Mouse (Mus musculus): ENCODE results near the gene Sox30. TPM values are rescaled to one million over a fixed set of nuclear protein-coding genes. Genes with fewer than 3 reads are reported as not detected.

The Sox30 gene
- polyA plus RNA-seq, 1 experiment from 2014 or later: not detected

DNA sequence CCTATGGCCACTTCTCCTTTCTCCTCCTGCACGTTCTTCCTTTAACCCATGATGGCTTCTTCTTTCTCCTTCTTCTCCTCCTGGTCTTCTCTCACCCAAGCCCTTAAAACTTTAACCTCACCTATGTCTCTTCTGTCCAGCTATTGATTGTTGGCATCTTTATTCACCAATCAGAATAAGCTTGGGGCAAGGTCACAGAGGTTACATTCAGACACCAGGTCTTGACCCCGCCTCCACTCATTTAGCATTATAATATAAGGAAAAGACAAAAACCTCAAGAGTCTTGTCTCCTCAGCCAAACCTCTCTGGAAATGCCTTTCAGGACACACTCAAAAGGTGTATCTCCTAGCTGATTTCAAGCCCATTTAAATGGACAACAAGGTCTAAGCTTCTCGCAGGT, 11.6 kb upstream of the Sox30 start:
- Histone ChIP-seq H3K4me3 (ENCODE audit: inconsistent target) (no peak overlapping the region), H3K36me3 (ENCODE audit: inconsistent target) (no peaks in the 10 kb centered on the region), H3K27ac (no peak overlapping the region), H3K79me2 (ENCODE audit: inconsistent target) (no peaks in the 10 kb centered on the region)
- WGBS (ENCODE audit: missing documents): 90% methylated on average over 3 of the region's 3 CpGs

DNA sequence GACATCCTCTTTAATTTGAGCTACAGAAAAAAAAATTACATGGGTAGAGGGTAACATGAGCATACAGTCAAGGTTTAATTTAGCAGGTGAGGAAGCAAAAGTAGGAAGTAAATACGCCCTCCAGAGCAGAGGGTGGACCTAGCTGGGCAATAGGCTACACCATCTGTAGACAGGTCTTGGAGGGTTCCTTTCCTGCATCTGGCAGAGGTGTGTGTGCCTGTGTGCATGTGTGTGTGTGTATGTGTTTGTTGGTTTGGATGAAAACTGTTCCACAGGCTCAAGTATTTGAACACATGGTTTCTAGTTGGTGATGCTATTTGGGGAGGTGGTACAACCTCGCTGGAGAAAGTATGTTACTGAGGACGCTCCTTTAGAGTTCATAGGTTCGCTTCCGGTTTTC, 6.5 kb upstream of the Sox30 start:
- Histone ChIP-seq H3K36me3 (ENCODE audit: inconsistent target) (no peaks in the 10 kb centered on the region), H3K27ac (no peak overlapping the region), H3K4me3 (ENCODE audit: inconsistent target) (no peak overlapping the region), H3K79me2 (ENCODE audit: inconsistent target) (no peaks in the 10 kb centered on the region)
- WGBS (ENCODE audit: missing documents): 70% methylated on average over 5 of the region's 5 CpGs

DNA sequence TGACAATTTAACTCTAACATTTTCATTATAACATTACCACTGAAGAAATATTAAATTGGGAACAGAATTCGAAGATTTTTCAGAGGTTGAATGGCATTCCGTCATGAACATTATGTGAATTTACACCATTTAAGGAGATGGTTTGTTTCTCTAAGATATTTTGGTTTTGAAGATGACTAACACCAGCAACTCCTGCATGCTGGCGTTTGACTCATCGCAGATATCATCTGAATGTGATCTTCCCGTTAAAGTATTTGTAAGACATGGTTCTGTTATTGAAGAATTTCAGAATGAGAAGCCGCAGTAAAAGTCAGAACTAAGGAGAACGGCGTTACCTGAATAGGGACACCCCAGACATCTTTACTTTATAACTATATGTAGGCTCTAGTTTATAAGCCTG, 5.6 kb upstream of the Sox30 start:
- Histone ChIP-seq H3K4me3 (ENCODE audit: inconsistent target) (no peak overlapping the region), H3K36me3 (ENCODE audit: inconsistent target) (no peaks in the 10 kb centered on the region), H3K79me2 (ENCODE audit: inconsistent target) (no peaks in the 10 kb centered on the region), H3K27ac (no peak overlapping the region)
- 92% methylated on average over 8 of the region's 8 CpGs for WGBS (ENCODE audit: missing documents)

DNA sequence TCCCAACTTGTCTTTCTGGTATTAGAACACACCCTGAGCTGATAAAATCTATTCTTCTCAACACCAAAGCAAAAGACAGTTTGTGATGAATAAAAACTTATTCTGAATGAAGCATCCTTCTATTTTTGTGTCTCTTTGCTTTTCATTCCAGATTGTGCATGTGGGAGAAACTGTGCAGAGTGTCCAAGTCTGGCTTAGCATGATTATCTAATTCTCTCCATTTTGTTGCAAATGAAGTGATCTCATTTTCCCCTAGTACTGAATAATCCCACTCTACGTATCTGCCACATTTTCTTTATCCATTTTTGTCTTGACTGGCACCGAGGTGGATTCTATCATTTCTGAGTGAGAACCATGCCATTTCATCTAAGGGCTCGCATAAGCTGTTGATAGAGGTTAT, 4.0 kb upstream of the Sox30 start:
- Histone ChIP-seq H3K4me3 (ENCODE audit: inconsistent target) (no peak overlapping the region), H3K79me2 (ENCODE audit: inconsistent target) (no peaks in the 10 kb centered on the region), H3K36me3 (ENCODE audit: inconsistent target) (no peaks in the 10 kb centered on the region), H3K27ac (no peak overlapping the region)
- 96% methylated on average over 3 of the region's 3 CpGs for WGBS (ENCODE audit: missing documents)

DNA sequence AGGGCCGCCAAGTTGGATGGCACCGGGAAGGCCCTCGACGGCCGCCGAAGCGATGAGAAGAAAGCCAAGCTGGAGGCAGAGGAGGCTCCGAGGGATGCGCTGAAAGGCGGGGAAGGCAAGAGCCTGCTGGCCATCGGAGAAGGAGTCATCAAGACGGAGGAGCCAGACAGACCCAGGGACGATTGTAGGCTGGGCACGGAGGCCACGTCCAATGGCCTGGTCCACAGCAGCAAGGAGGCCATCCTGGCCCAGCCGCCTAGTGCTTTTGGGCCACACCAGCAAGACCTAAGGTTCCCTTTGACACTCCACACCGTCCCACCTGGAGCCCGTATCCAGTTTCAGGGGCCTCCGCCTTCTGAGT, 763 bp downstream of the Sox30 start:
- no peaks in the 10 kb centered on the region for H3K36me3 ChIP-seq (ENCODE audit: inconsistent target)
- H3K4me3 ChIP-seq (ENCODE audit: inconsistent target): no peak overlapping the region
- no peaks in the 10 kb centered on the region for H3K79me2 ChIP-seq (ENCODE audit: inconsistent target)
- H3K27ac ChIP-seq: no peak overlapping the region
- WGBS (ENCODE audit: missing documents): 72% methylated on average over 19 of the region's 19 CpGs

DNA sequence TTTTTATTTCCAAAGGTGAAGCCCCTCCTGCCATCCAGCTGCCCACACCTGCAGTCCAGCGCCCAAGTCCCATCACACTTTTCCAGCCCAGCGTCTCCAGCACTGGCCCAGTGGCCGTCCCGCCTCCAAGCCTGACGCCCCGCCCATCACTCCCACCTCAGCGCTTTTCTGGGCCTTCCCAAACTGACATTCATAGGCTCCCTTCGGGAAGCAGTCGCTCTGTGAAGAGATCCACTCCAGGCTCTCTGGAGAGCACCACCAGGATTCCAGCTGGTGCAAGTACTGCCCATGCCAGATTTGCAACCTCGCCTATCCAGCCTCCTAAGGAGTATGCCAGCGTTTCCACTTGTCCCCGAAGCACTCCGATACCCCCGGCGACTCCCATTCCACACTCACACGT, 11.5 kb downstream of the Sox30 start:
- WGBS (ENCODE audit: missing documents): 30% methylated on average over 16 of the region's 16 CpGs
- no peaks in the 10 kb centered on the region for H3K79me2 ChIP-seq (ENCODE audit: inconsistent target)
- no peak overlapping the region for H3K27ac ChIP-seq
- H3K36me3 ChIP-seq (ENCODE audit: inconsistent target): no peaks in the 10 kb centered on the region
- no peak overlapping the region for H3K4me3 ChIP-seq (ENCODE audit: inconsistent target)

DNA sequence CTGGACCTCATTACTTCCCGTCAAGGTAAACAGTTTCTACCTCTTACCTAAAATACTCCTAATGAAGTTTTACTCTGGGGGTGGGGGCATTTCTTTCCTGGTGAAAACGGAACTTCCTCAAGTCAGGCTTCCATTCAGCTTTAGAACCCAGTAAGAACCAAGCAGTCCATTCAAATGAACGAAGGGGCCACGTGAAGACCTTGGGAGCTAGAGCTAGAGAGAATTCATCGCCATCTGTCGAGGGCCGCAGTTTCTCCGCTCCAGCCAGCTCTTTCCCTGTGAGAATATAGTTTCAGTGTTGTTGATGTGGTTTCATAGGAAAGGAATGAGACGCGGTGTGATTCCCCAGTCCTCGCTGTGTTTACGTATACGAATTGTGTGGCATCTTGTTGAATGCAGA, 12.0 kb downstream of the Sox30 start:
- Histone ChIP-seq H3K27ac (no peak overlapping the region), H3K36me3 (ENCODE audit: inconsistent target) (no peaks in the 10 kb centered on the region), H3K4me3 (ENCODE audit: inconsistent target) (no peak overlapping the region), H3K79me2 (ENCODE audit: inconsistent target) (no peaks in the 10 kb centered on the region)
- 73% methylated on average over 13 of the region's 13 CpGs for WGBS (ENCODE audit: missing documents)

DNA sequence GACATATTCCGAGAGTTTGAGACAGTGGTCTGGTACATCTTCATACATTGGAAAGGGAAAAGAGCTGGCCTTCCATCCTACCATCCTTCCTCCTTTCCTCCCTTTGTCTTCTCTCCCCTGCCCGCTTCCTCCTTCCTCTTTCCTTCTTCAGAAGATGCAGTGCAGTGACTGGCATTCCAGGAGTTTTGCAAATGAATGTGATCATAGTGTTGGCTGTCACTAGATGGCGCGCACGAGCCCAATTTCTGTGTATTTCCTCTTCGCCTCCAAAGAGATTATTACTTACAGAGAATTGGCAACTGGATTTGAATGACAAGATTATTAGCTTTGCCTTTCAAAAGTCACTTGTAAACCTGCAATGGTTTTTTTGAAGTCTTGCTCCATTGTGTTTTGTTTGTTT, 36.0 kb downstream of the Sox30 start:
- Histone ChIP-seq H3K36me3 (ENCODE audit: inconsistent target) (no peaks in the 10 kb centered on the region), H3K27ac (no peak overlapping the region)
- 15% methylated on average over 6 of the region's 6 CpGs for WGBS (ENCODE audit: missing documents)

DNA sequence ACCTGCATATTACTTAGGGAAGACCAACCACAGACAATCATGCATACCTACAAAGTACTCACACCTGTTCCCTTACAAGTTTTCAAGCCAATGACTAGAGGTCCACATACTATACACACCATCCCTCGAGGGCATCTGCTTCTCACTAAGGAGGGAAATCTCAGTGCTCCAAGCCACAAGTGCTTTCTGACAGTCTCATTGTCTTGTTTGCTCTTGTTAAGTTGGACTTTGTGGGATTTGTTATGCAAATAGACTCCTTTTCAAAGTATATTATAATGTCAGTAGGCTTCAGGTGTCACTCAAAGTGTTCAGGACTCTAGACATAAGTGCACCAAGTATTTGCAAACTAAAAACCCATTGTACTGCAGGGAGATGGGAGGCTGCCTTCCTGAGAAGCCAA, 40.1 kb downstream of the Sox30 start:
- no peak overlapping the region for H3K27ac ChIP-seq
- no peaks in the 10 kb centered on the region for H3K79me2 ChIP-seq (ENCODE audit: inconsistent target)
- no peak overlapping the region for H3K4me3 ChIP-seq (ENCODE audit: inconsistent target)
- H3K36me3 ChIP-seq (ENCODE audit: inconsistent target): no peaks in the 10 kb centered on the region
- 70% methylated on average over 1 of the region's 1 CpGs for WGBS (ENCODE audit: missing documents)

More for the DNA sequence above, 36.0 kb downstream of the Sox30 start:
- Histone ChIP-seq H3K79me2 (ENCODE audit: inconsistent target) (no peaks in the 10 kb centered on the region), H3K4me3 (ENCODE audit: inconsistent target) (no peak overlapping the region)

DNA sequence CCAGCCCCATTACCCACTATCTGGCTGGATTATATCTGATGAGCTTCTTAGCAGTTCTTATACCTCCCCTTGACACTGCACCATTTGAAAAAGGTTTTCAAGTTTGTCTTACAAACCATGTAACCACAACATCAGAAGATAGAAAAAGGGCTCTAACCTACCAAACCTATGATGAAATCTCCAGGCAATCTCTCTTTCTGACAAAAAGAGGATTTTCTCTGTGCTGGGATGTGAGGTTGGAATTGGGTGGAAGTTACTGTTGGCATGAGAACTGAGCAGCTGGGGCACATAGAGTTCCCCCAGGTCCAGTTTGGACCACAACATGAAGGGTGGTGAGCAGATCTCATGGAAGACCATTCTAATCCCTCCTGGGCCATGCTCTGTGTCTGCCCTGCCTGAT, 41.7 kb downstream of the Sox30 start:
- Histone ChIP-seq H3K4me3 (ENCODE audit: inconsistent target) (no peak overlapping the region), H3K27ac (no peak overlapping the region), H3K79me2 (ENCODE audit: inconsistent target) (no peaks in the 10 kb centered on the region)

DNA sequence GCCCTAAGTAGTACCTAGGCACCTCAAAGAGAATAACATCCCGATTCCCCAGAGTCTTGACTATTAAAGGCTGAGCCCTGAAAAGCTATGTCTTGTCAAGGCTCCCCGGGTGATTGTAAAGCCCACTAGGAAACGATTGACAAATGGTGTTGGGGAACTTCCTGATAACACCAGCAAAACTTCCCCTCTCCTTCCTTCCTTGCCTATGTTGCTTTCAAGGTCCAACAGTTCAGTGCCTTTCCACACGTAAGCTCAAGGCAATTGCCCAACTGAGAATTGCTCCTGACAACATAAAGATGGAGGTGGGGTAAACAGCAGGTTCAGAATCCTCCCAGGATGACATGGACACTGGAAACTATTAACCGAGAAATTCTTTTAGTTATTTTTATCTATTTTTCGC, 42.9 kb downstream of the Sox30 start:
- 48% methylated on average over 6 of the region's 6 CpGs for WGBS (ENCODE audit: missing documents)
- Histone ChIP-seq H3K4me3 (ENCODE audit: inconsistent target) (no peak overlapping the region), H3K36me3 (ENCODE audit: inconsistent target) (no peaks in the 10 kb centered on the region), H3K79me2 (ENCODE audit: inconsistent target) (no peaks in the 10 kb centered on the region), H3K27ac (no peak overlapping the region)

More for the DNA sequence above, 41.7 kb downstream of the Sox30 start:
- no peaks in the 10 kb centered on the region for H3K36me3 ChIP-seq (ENCODE audit: inconsistent target)

DNA sequence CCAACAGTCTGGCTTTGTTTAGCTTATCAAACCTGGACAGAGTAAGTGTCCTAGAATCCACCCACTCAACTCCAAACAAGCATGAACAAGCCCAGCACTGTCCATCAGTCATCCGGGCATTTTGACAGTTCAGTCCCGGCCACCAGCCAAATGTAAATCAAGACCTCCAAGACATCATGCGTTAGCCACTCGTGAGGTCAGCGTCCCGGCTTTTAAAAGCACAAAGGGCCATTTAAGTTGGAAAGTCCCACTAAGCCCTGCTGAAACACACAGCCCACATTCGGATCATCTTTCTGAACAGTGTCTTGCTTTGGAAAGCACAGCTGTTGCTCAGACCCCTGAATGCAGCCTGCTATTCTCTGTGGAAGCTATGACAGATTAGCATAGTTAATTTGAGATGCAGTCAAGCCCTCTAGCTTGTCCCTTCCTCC, 45.9 kb downstream of the Sox30 start:
- WGBS (ENCODE audit: missing documents): 92% methylated on average over 7 of the region's 7 CpGs
- Histone ChIP-seq H3K36me3 (ENCODE audit: inconsistent target) (no peaks in the 10 kb centered on the region), H3K4me3 (ENCODE audit: inconsistent target) (no peak overlapping the region), H3K27ac (no peak overlapping the region), H3K79me2 (ENCODE audit: inconsistent target) (no peaks in the 10 kb centered on the region)

DNA sequence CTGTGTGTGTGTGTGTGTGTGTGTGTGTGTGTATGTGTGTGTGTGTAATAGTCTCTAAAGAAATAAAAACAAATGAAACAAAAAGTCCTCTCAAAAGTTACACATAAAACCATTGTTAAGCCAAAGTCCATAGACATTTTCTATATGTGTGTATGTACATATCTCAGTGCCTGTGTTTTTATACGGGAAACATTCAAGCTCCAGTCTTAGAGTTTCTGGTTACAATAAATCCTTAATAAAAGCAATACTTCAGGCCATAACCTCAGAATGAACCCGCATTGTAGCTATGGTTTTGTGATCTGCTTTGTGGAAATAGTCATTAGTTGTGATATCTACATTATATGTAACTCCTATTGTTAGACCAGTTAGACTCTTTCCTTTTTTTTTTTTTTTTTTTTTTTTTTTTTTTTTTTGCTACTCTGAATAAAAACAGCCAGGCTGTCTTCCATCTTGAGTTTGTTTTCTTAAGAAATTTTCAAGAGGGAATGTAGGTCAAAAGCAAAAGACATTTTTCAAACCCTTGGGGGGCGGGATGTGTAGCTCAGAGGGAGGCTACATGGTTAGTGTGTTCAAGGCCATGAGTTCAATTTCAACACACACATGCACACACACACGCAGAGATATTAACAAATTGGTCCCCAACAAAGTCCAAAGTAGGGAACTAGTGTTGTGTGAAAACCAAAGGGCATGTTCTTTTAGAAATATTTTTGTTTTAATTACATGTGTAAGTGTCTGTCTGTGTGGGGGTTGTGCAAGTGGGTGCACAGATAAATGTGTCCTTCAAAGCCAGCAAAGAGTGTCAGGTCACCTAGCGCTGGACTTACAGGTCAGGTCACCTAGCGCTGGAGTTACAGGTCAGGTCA, 48.1 kb downstream of the Sox30 start:
- H3K4me3 ChIP-seq (ENCODE audit: inconsistent target): no peak overlapping the region
- 90% methylated on average over 5 of the region's 6 CpGs for WGBS (ENCODE audit: missing documents)

DNA sequence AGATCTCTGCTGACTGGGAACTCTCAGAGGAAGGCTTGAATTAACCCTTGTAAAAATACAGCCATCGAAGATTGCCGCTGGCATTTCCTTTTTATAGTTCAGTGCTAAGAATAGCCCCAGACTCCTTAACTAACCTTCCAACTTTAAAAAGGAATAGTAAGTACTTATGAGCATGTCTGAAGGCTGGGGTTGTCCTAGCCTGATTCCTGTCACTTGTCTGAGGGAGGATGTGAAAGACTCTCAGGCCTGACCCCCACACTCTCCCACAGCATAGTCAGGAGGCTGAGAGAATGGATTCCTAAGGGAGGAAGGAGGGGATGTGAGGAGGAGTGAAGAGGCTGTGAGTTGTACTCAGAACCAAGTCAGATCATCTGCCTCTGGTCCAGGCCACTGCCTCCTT, 49.4 kb downstream of the Sox30 start:
- Histone ChIP-seq H3K79me2 (ENCODE audit: inconsistent target) (no peaks in the 10 kb centered on the region), H3K36me3 (ENCODE audit: inconsistent target) (no peaks in the 10 kb centered on the region), H3K27ac (no peak overlapping the region), H3K4me3 (ENCODE audit: inconsistent target) (no peak overlapping the region)
- WGBS (ENCODE audit: missing documents): 62% methylated on average over 2 of the region's 2 CpGs

More for the DNA sequence above, 48.1 kb downstream of the Sox30 start:
- no peak overlapping the region for H3K27ac ChIP-seq
- no peaks in the 10 kb centered on the region for H3K79me2 ChIP-seq (ENCODE audit: inconsistent target)
- H3K36me3 ChIP-seq (ENCODE audit: inconsistent target): no peaks in the 10 kb centered on the region

DNA sequence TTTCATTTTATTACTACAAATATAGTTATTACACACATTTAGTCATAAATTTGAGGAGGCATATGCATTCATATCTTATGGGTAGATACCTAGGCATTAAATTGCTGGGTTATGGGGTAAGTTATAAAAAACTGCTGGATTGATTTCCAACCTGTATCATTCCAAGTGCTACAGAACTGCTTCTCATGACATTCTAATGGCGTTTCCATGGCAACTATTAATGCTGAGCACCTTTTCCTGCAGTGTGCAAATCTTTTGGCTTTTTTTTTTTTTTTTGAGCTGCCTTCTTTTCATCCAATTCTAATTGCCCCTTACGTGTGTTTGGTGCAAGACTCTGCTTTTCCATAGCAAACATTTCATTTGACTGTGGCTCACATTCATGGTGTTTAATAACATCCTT, 49.9 kb downstream of the Sox30 start:
- H3K27ac ChIP-seq: no peak overlapping the region
- 87% methylated on average over 2 of the region's 2 CpGs for WGBS (ENCODE audit: missing documents)
- H3K79me2 ChIP-seq (ENCODE audit: inconsistent target): no peaks in the 10 kb centered on the region
- no peak overlapping the region for H3K4me3 ChIP-seq (ENCODE audit: inconsistent target)
- no peaks in the 10 kb centered on the region for H3K36me3 ChIP-seq (ENCODE audit: inconsistent target)

DNA sequence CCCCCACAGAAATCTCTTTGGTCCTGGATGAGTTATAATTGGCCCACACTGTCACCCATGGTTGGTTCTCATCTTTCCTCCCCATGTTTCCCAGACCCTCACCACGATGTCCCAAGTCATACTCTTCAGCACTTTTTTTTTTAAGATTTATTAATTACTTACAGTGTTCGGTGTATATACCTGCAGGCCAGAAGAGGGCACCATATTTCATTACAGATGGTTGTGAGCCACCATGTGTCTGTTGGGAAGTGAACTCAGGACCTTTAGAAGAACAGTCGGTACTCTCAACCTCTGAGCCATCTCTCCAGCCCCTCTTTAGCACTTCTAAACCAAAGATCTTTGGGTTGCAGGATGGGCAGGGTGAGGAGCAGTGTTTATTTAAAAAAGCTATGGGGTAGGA, 51.4 kb downstream of the Sox30 start:
- Histone ChIP-seq H3K36me3 (ENCODE audit: inconsistent target) (no peaks in the 10 kb centered on the region), H3K4me3 (ENCODE audit: inconsistent target) (no peak overlapping the region), H3K79me2 (ENCODE audit: inconsistent target) (no peaks in the 10 kb centered on the region), H3K27ac (no peak overlapping the region)
- 38% methylated on average over 3 of the region's 3 CpGs for WGBS (ENCODE audit: missing documents)

All from macrophage (primary cell).